Mouse (Mus musculus): ENCODE measurements around the gene Olfml1. TPM values are rescaled to one million over a fixed set of nuclear protein-coding genes. Genes with fewer than 3 reads are reported as not detected.
A peak's percentile ranks its signal among the peaks of the same experiment; 100 is the strongest.

Olfml1 gene
- polyA plus RNA-seq, 1 experiment from 2014 or later: 5.5 TPM

DNA sequence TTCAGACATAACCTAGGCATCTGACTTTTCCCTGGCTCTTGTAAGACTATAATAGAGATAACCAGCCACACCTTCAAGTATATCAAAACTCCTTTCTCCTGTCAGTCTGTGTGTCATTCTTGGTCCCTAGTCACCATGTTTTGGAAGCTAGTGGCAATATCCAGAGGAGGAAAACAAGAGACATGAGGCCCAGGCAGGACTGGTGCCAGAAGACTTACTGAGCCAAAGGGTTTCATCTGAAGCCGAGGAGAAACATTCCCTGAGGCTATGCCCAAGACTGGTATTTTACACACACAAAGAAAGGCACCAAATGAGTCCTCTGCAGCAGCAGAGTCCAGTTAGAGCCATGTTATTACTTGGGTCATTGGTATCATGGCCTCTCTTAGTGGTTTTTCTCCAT, 22.2 kb upstream of the Olfml1 start:
- no peaks in the 10 kb centered on the region for H3K27me3 ChIP-seq (replicated peaks; ENCODE audit: control insufficient read depth, insufficient read depth, low read length)
- WGBS: 67% methylated on average over 1 of the region's 1 CpGs
- H3K9ac ChIP-seq (ENCODE audit: low read depth, low read length): no peak overlapping the region
- ATAC-seq (replicated peaks; ENCODE audit: low FRiP score): no peak
- DNase-seq (ENCODE audit: low spot score): no peak
- H3K4me3 ChIP-seq (ENCODE audit: low read depth, low read length): no peak overlapping the region
- no peaks in the 10 kb centered on the region for H3K36me3 ChIP-seq (ENCODE audit: control insufficient read depth, insufficient read depth, low read length)
- H3K4me1 ChIP-seq (replicated peaks; ENCODE audit: control insufficient read depth, insufficient read depth, low read length): no peaks in the 10 kb centered on the region
- no peak overlapping the region for H3K4me2 ChIP-seq
- no peak overlapping the region for H3K27ac ChIP-seq (ENCODE audit: low read depth, low read length)
- H3K9me3 ChIP-seq (ENCODE audit: control insufficient read depth, low read length): no peaks in the 10 kb centered on the region

DNA sequence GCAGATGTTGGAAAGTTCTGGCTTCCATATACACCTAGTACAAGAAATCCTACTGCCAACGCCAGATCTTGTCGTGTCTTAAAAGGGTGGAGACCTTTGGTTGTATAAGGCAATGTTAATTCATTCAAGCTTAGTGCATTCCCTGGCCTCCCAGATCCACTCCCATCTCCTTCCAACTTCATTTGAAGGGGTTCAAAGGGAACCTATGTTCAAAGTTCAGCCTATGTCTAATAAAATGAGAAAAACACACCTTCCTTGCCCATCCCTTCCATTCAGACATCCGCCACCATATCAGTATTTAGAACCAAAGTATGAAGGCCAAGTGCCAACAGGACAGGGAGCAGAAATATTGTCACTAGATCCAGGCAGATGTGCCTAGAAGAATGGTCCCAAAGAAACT, 19.4 kb upstream of the Olfml1 start:
- Histone ChIP-seq H3K27me3 (replicated peaks; ENCODE audit: control insufficient read depth, insufficient read depth, low read length) (no peaks in the 10 kb centered on the region), H3K36me3 (ENCODE audit: control insufficient read depth, insufficient read depth, low read length) (no peaks in the 10 kb centered on the region), H3K27ac (ENCODE audit: low read depth, low read length) (no peak overlapping the region), H3K9ac (ENCODE audit: low read depth, low read length) (no peak overlapping the region), H3K4me1 (replicated peaks; ENCODE audit: control insufficient read depth, insufficient read depth, low read length) (no peaks in the 10 kb centered on the region), H3K9me3 (ENCODE audit: control insufficient read depth, low read length) (no peaks in the 10 kb centered on the region), H3K4me3 (ENCODE audit: low read depth, low read length) (no peak overlapping the region), H3K4me2 (no peak overlapping the region)
- WGBS: 83% methylated on average over 3 of the region's 3 CpGs
- ATAC-seq (replicated peaks; ENCODE audit: low FRiP score): no peak
- no peak for DNase-seq (ENCODE audit: low spot score)

DNA sequence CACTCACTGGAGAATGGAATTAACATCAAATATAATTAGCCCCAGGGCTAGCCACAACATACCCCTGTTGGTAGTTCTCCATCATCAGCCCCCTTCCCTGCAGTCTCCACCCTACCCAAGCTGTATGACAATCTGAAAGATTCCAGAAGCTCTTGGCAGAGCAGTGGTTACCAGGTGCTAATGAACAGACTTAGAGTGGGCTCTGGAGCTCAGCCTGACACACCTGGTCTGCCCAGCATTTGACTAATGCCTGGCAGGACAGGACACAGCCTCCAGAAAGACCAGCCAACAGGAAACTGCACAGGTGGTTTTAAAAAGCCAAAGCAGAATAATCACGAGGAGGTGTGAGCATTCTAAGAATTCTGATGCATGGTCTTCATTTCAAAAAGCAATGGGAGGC, 13.8 kb upstream of the Olfml1 start:
- Histone ChIP-seq H3K4me2 (no peak overlapping the region), H3K36me3 (ENCODE audit: control insufficient read depth, insufficient read depth, low read length) (no peaks in the 10 kb centered on the region), H3K9me3 (ENCODE audit: control insufficient read depth, low read length) (no peaks in the 10 kb centered on the region), H3K9ac (ENCODE audit: low read depth, low read length) (no peak overlapping the region), H3K4me3 (ENCODE audit: low read depth, low read length) (no peak overlapping the region), H3K4me1 (replicated peaks; ENCODE audit: control insufficient read depth, insufficient read depth, low read length) (no peaks in the 10 kb centered on the region), H3K27ac (ENCODE audit: low read depth, low read length) (no peak overlapping the region), H3K27me3 (replicated peaks; ENCODE audit: control insufficient read depth, insufficient read depth, low read length) (no peaks in the 10 kb centered on the region)
- ATAC-seq (replicated peaks; ENCODE audit: low FRiP score) (no peak), DNase-seq (ENCODE audit: low spot score) (no peak)
- 46% methylated on average over 1 of the region's 1 CpGs for WGBS

DNA sequence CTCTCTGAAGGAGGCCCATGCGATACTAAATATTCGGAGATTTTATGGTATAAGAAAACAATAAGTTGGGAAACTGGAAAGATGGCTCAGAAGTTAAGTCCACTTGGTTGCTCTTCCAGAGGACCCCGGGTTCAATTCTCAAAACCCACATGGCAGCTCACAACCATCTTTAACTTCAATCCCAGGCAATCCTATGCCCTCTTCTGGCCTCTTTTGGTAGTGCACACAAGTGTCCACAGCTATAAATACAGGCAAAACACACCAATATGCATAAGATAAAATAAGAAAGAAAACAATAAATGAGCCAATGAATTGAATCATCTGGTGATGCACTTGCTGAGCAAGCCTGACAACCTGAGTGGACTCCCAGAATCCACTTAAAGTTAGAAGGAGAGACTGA, 11.3 kb upstream of the Olfml1 start:
- ATAC-seq (replicated peaks; ENCODE audit: low FRiP score) (no peak), DNase-seq (ENCODE audit: low spot score) (no peak)
- Histone ChIP-seq H3K27me3 (replicated peaks; ENCODE audit: control insufficient read depth, insufficient read depth, low read length) (no peaks in the 10 kb centered on the region), H3K4me3 (ENCODE audit: low read depth, low read length) (no peak overlapping the region), H3K4me2 (no peak overlapping the region), H3K4me1 (replicated peaks; ENCODE audit: control insufficient read depth, insufficient read depth, low read length) (no peaks in the 10 kb centered on the region), H3K9ac (ENCODE audit: low read depth, low read length) (no peak overlapping the region), H3K27ac (ENCODE audit: low read depth, low read length) (no peak overlapping the region), H3K9me3 (ENCODE audit: control insufficient read depth, low read length) (no peaks in the 10 kb centered on the region), H3K36me3 (ENCODE audit: control insufficient read depth, insufficient read depth, low read length) (no peaks in the 10 kb centered on the region)
- WGBS: 69% methylated on average over 3 of the region's 3 CpGs

DNA sequence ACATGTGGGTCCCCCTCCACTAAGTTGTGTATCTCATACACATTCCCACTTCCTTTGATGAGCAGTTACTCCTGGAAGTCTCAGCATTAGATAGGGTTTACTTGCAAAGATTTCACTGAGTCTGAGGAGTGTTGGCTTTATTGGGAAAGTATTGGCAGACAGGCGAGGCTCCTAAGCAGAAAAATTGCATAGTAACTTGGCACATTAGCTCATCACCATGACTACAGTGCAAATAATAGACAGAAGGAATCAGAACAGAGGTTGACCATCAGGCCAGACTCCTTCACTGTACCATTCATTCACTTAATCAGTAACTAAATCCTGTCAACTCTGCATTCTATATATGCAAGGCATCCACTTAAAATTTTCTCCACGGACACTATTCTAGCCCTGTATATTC, 6.6 kb upstream of the Olfml1 start:
- no peaks in the 10 kb centered on the region for H3K27me3 ChIP-seq (replicated peaks; ENCODE audit: control insufficient read depth, insufficient read depth, low read length)
- ATAC-seq (replicated peaks; ENCODE audit: low FRiP score) (no peak), DNase-seq (ENCODE audit: low spot score) (no peak)
- H3K4me3 ChIP-seq (ENCODE audit: low read depth, low read length): no peak overlapping the region
- WGBS: 78% methylated on average over 2 of the region's 2 CpGs
- no peak overlapping the region for H3K27ac ChIP-seq (ENCODE audit: low read depth, low read length)
- H3K9me3 ChIP-seq (ENCODE audit: control insufficient read depth, low read length): no peaks in the 10 kb centered on the region
- no peaks in the 10 kb centered on the region for H3K4me1 ChIP-seq (replicated peaks; ENCODE audit: control insufficient read depth, insufficient read depth, low read length)
- H3K9ac ChIP-seq (ENCODE audit: low read depth, low read length): no peak overlapping the region
- no peaks in the 10 kb centered on the region for H3K36me3 ChIP-seq (ENCODE audit: control insufficient read depth, insufficient read depth, low read length)
- no peak overlapping the region for H3K4me2 ChIP-seq

DNA sequence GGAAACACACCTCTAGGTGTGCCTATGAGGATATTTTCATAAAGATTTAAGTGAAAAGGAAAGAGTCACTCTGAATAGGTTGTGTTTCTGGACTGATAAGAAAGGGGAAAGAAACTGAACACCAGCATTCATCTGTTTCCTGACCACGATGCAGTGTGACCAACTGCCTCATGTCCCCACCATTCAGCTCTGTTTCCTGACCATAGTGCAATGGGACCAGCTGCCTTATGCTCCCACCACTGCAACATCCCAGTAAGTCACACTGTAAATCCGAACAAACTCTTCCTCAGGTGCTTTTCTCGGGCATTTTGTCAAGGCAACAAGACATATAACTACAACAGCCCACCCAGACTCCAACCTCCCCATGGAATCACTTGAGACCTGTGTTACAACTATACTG, 5.7 kb upstream of the Olfml1 start:
- no peaks in the 10 kb centered on the region for H3K36me3 ChIP-seq (ENCODE audit: control insufficient read depth, insufficient read depth, low read length)
- DNase-seq (ENCODE audit: low spot score) (no peak), ATAC-seq (replicated peaks; ENCODE audit: low FRiP score) (no peak)
- no peaks in the 10 kb centered on the region for H3K4me1 ChIP-seq (replicated peaks; ENCODE audit: control insufficient read depth, insufficient read depth, low read length)
- 38% methylated on average over 3 of the region's 3 CpGs for WGBS
- H3K4me2 ChIP-seq: no peak overlapping the region
- no peaks in the 10 kb centered on the region for H3K9me3 ChIP-seq (ENCODE audit: control insufficient read depth, low read length)
- H3K4me3 ChIP-seq (ENCODE audit: low read depth, low read length): no peak overlapping the region
- H3K9ac ChIP-seq (ENCODE audit: low read depth, low read length): no peak overlapping the region
- no peak overlapping the region for H3K27ac ChIP-seq (ENCODE audit: low read depth, low read length)
- H3K27me3 ChIP-seq (replicated peaks; ENCODE audit: control insufficient read depth, insufficient read depth, low read length): no peaks in the 10 kb centered on the region

DNA sequence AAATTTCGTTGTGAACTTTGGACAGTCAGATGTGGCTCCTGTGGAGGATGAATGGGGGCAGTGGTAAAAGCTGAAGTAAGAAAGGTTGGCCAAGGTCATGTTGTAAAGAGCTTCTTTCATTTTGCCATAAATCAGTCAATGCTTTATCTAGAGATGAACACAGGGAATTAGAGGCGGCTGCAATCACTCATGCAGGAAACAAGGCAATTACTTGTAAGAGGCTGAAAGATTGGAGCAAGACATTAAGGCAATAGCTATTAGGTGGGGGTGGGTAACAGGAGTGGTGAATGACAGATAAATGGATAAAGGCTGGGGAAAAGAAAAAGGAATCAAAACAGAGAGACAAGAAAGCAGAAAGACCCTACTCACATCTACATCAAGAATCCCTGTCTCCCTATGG, 3.5 kb upstream of the Olfml1 start:
- Histone ChIP-seq H3K9me3 (ENCODE audit: control insufficient read depth, low read length) (no peaks in the 10 kb centered on the region), H3K27ac (ENCODE audit: low read depth, low read length) (no peak overlapping the region), H3K36me3 (ENCODE audit: control insufficient read depth, insufficient read depth, low read length) (no peaks in the 10 kb centered on the region), H3K9ac (ENCODE audit: low read depth, low read length) (no peak overlapping the region), H3K4me2 (no peak overlapping the region), H3K27me3 (replicated peaks; ENCODE audit: control insufficient read depth, insufficient read depth, low read length) (no peaks in the 10 kb centered on the region), H3K4me3 (ENCODE audit: low read depth, low read length) (no peak overlapping the region), H3K4me1 (replicated peaks; ENCODE audit: control insufficient read depth, insufficient read depth, low read length) (no peaks in the 10 kb centered on the region)
- ATAC-seq (replicated peaks; ENCODE audit: low FRiP score) (no peak), DNase-seq (ENCODE audit: low spot score) (no peak)
- WGBS: 57% methylated on average over 2 of the region's 2 CpGs

DNA sequence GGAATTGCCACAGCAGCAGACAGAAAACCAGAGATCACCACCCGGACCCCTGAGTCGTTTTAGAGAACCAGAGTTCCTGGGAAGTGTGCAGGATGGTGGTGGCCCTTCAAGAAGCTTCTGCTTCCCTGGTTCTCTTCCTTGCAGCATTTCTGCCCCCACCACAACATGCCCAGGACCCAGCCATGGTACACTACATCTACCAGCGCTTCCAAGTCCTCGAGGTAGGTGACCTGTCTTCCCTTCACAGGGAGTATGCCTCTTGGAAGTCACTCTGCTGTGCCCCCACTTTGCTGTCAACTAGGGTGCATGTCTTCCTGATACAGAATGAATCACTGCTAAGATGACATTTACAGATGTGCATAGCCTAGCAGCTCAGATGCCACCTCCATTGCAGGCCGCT, 428 bp downstream of the Olfml1 start:
- H3K4me3 ChIP-seq (ENCODE audit: low read depth, low read length): peak overlapping the region; percentile 27; the same call in 1 of the 2 replicates
- 70% methylated on average over 5 of the region's 5 CpGs for WGBS
- H3K4me1 ChIP-seq (replicated peaks; ENCODE audit: control insufficient read depth, insufficient read depth, low read length): no peaks in the 10 kb centered on the region
- peak overlapping the region; percentile 47 for H3K4me2 ChIP-seq
- no peaks in the 10 kb centered on the region for H3K9me3 ChIP-seq (ENCODE audit: control insufficient read depth, low read length)
- no peaks in the 10 kb centered on the region for H3K27me3 ChIP-seq (replicated peaks; ENCODE audit: control insufficient read depth, insufficient read depth, low read length)
- no peak for ATAC-seq (replicated peaks; ENCODE audit: low FRiP score)
- H3K36me3 ChIP-seq (ENCODE audit: control insufficient read depth, insufficient read depth, low read length): no peaks in the 10 kb centered on the region
- no peak for DNase-seq (ENCODE audit: low spot score)
- no peak overlapping the region for H3K27ac ChIP-seq (ENCODE audit: low read depth, low read length)
- H3K9ac ChIP-seq (ENCODE audit: low read depth, low read length): no peak overlapping the region

DNA sequence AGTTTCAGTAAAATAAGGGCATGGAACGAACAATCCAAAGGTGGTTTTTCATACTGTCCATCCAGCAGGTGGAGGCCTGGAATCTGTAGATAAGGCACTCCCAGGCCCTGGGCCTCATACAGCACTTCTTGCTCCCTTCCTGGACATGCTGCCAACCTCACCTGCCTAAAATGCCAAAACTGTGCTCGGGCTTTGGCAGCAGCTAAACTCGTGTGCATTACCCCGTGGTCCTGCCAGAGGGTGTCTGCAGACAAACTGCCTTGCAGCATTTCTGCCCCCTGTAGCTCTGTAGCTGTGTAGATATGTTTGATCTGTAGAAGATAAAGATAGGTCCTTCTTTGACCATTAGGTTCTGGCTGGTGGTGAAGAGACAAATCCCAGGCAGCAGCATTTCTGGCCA, 1.7 kb downstream of the Olfml1 start:
- Histone ChIP-seq H3K9me3 (ENCODE audit: control insufficient read depth, low read length) (no peaks in the 10 kb centered on the region), H3K4me1 (replicated peaks; ENCODE audit: control insufficient read depth, insufficient read depth, low read length) (no peaks in the 10 kb centered on the region), H3K27me3 (replicated peaks; ENCODE audit: control insufficient read depth, insufficient read depth, low read length) (no peaks in the 10 kb centered on the region), H3K4me3 (ENCODE audit: low read depth, low read length) (no peak overlapping the region), H3K27ac (ENCODE audit: low read depth, low read length) (no peak overlapping the region), H3K36me3 (ENCODE audit: control insufficient read depth, insufficient read depth, low read length) (no peaks in the 10 kb centered on the region), H3K9ac (ENCODE audit: low read depth, low read length) (no peak overlapping the region), H3K4me2 (0 out of 2 replicates have a peak overlapping the region, but pooled peaks have one; percentile 18)
- 59% methylated on average over 4 of the region's 4 CpGs for WGBS
- ATAC-seq (replicated peaks; ENCODE audit: low FRiP score): no peak
- no peak for DNase-seq (ENCODE audit: low spot score)
